Mouse (Mus musculus): Measurements from ENCODE around the gene A930009A15Rik.

Gene A930009A15Rik

DNA sequence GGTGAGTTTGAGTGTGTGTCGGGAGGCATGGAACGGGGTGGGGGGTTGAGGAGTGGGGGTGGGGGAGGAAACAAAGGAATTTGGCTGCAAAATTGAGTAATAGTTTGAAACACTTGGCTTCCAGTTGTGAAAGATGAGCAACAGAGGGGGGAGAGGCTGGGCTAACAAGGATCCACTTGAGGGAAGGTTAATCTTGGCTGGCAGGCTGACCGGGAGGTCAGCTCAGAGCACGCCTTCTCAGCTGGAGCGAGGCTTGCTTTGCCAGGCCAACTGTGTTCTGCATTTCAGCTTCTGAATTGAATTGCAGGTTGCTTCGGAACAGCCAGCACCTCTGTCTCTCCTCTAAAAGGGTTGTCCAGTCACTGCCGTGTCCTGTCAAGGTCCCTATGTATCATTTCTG lies 9.7 kb downstream of the A930009A15Rik start:
- no peak for DNase-seq (ENCODE audit: low read depth in 1 of 2, low spot score in 2 of 2)

GRCm38 (mm10) chr10:115581971-115582370 lies 12.2 kb downstream of the A930009A15Rik start:
- DNase-seq (ENCODE audit: low read depth in 1 of 2, low spot score in 2 of 2), result no peak

DNA sequence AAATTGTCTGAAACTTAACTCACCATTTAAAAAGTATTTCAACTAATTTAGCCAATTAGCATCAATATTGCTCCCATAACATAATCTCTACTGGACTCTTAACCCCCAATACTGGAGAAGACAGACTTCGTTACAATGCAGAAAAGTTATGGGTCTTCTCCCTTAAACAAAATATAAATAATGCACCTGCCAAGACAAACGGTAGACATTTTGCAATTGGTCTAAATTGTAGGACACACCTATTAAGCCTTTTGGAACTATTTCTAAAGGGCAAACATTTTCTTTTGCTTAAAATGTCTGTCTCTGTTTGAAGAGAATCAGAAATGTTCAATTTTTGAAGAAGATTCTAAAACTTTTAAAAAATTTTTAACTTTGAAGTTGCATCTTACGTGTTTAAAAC lies 13.3 kb downstream of the A930009A15Rik start:
- DNase-seq (ENCODE audit: low read depth in 1 of 2, low spot score in 2 of 2), result no peak

- no peak for DNase-seq (ENCODE audit: low read depth in 1 of 2, low spot score in 2 of 2)
Measured at GRCm38 (mm10) chr10:115584656-115585055, 14.9 kb downstream of the A930009A15Rik start.

- no peak for DNase-seq (ENCODE audit: low read depth in 1 of 2, low spot score in 2 of 2)
Measured at GRCm38 (mm10) chr10:115585491-115586245, 15.9 kb downstream of the A930009A15Rik start.

DNA sequence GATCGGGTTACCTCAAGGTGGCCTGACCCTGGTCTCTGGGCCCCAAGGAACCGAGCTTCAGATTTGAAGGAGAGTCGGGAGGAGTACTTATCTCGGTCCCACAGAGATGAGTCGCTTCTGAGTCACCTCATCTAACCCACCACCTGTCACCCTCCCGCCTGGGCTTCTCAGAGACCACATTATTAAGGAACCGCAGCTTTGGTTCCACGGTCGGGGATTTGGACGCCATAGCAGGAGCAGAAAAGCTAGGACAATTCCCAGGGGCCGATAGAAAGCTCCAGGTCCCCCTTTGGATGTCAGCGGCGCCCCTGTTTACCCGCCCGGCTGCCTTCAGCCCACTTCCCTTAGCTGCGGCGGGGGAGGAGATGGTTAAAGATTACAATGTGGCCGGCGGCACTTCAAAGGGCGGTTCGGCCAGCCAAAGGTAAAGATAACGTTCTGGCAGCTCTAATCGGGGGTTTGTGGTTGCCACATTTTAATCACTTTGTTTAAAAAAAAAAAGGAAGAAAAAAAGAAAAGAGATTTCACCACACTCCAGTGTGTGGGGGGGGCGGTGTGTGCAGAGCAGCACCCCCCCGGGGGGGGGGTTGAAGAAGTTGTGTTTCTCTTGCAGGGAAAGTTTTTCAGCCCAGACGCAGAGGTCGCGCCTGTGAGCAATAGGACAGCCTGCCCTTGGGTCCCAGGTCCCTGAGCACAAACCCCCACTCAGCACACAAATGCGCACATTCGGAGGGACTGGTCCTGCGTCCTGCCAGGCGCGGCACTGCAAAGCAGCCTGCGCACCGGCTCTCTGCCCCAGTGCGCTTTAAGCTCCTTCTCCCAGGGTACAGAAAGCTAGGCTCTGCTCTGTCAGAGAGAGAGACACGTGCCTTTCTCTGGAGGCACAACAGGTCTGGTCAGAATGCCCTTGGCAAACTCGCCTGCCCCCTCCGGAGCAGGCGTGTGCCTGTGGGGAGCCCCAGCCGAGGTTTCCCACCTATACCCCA lies 16.8 kb downstream of the A930009A15Rik start:
- no peak for DNase-seq (ENCODE audit: low read depth in 1 of 2, low spot score in 2 of 2)

GRCm38 (mm10) chr10:115587301-115587969 lies 17.6 kb downstream of the A930009A15Rik start, which contains the start of gene Lgr5:
TSS of gene Lgr5 (minus strand) at chr10:115587780.
- DNase-seq (ENCODE audit: low read depth in 1 of 2, low spot score in 2 of 2), result no peak

DNA sequence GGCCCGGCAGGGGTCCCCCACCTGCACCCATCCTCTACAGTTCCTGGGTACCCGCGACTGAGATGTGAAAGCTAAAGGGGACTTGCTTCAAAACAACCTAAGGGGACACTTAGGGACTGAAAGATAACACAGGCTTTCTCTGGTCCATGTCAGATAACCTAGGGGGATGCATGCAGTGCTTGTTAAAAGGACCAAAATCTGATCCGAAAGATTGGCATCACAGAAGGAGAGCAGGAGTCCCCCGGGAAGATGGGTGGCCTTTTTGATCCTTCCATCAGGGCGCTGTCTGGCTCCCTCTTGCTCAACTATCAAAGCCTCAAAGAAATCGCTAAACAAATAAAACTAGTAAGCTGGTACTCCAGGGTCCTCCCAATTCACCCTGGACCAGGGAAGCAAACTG lies 18.2 kb downstream of the A930009A15Rik start:
- DNase-seq (ENCODE audit: low read depth in 1 of 2, low spot score in 2 of 2), result no peak

DNA sequence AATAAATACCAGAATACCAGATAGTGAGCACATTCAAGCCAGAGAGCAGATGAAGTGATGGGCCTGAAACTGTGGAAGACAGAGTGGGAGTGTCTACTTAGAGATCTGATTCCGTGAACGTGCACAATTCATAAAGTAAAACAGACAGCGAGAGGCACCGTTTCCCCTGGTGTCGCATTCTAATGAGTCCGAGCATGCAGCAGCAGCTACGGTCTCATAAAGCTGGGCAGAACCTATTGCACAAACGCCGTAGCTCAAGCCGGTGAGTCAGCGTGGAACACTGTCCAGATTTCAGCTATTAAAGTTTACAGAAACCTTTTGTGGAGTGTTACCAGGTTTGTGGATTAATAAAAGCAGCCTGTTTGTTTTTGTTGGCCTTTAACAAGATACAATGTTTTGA lies 23.4 kb downstream of the A930009A15Rik start:
- no peak for DNase-seq (ENCODE audit: low read depth in 1 of 2, low spot score in 2 of 2)

DNA sequence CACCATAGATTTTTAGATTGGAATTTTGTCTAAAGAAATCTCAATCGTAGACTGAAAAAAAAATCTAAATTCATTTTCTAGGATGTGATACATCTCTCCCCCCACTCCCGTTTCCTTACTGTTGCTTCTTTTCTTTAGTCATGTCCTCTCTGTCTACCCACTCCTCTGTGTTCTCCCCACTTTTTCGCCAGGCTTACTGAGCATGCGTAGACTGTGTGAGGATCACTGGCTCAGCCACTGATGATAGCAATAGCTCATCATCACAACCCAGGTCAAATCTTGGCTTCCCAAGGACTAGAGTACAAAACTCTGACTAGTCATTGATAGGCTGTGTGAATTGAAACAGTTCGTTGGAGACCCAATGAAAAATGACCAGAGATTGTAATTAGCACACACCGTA lies 23.9 kb downstream of the A930009A15Rik start:
- no peak for DNase-seq (ENCODE audit: low read depth in 1 of 2, low spot score in 2 of 2)

GRCm38 (mm10) chr10:115595748-115596147 lies 26.0 kb downstream of the A930009A15Rik start:
- DNase-seq (ENCODE audit: low read depth in 1 of 2, low spot score in 2 of 2), result no peak

DNA sequence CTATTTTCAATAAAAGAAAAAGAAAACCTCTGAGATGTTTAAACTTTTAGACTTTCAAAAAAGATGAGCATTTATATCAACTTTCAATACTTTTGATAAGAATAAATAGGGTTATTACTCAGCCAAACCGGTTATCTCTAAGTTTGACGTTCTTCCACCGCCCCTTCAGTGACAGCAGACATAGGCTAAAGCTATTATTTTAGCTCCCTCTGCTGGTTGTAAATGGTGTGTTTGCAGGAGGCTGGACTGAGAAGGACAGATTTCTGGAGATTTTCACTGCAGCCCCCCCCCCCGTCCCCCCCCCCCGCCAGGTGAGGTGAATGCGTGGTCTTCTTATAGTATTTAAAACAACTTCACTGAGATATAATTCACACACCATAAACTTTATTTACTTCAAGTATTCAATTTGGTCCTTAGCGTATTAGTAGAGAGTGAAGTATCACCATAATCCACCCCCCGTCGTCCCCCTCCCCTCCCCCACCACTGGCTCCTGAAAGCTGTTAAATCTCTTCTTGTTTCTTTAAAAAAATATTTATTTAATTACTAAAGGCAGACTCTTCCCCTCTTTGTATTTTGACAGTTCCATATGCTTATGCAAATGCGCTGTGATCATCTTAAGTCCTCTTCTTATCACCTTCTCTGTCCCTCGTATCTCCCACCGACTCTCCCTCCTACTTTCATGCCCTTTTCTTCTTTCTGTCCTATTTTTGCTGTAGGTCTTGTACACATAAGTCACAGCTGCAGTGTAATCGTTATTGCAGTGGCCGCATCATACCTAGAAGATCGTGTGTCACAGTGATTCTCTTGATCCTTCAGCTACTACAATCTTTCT lies 47.9 kb downstream of the A930009A15Rik start:
- no peak for DNase-seq (ENCODE audit: low read depth in 1 of 2, low spot score in 2 of 2)

DNA sequence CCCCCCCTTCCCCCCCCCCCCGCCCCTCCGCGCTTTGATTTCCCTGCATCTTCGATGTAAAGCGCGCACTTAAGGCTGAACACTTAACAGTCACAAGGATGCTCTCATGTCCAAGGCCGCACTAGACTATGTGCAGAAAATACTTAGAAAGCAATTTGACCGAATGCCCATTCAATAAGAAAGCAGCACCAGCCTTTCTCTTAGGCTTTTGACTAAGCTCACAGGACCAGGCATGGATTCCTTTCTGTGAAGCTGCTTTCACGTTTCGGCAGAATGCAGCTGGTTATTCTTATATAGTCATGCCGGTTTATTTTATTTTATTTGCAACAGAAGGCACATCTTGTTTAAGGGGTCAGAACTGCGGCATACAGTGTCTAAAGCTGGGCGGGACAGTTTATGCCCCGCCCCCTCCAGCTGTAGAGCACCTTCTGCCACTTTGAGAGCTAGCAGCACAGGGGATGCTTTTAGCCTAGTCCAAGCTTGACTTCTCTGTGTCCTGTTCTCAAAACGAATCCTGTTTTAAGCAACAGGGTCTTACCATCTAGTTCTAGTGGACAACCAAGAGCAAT lies 48.6 kb downstream of the A930009A15Rik start:
- no peak for DNase-seq (ENCODE audit: low read depth in 1 of 2, low spot score in 2 of 2)

GRCm38 (mm10) chr10:115623481-115623880 lies 53.7 kb downstream of the A930009A15Rik start:
- DNase-seq (ENCODE audit: low read depth in 1 of 2, low spot score in 2 of 2), result no peak

DNA sequence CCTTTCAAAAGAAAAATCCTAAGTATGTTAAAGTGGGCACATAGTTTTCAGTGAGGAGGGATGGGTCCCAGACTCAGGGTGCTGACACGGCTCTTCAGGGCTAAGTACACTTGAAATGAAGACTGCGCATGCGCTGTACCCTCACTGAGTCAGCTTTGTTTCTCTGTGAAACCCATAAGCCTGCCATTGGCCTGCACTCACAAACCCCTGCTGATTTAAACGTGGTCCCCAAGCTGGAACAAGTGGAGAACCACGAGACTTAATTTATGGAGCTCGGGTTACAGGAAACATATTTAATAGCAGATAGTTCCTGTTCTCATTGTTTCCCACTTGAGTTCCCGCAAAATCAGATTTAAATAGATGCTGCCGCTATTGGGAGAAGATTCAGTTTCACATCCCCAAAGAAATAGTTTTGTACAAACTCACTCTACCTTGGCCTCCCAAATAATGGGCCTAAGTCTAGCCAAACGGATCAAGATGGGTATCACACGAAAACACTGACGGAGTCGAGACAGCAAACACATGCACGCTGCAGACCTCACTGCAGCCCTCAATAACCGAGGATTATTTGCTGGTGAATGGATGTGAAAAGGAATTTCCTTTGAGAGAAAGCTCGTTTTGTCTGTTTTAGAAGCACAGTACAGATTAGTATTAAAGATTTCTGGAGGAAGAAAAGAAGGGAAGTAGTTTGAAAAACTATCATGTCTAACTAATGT lies 54.3 kb downstream of the A930009A15Rik start:
- DNase-seq (ENCODE audit: low read depth in 1 of 2, low spot score in 2 of 2), result no peak

DNA sequence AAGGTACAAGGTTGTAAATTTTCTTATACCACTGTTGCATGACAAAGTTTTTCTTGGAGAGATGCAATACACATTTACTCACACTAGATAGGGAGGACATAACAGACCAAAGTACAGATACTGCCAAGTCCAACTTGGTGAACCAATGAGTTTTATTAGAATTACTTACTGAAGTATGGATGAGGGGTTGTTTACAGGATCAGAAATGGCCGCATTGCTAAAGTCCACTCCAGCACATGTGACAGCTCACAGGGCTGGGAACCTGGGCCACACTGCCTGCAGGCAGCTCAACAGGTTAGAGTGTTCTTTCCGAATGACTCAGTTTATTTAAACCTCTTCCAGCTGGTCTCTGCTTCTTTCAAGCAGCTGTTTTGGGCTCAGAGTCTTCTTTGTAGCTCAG lies 55.2 kb downstream of the A930009A15Rik start:
- no peak for DNase-seq (ENCODE audit: low read depth in 1 of 2, low spot score in 2 of 2)

GRCm38 (mm10) chr10:115626678-115627077 lies 56.9 kb downstream of the A930009A15Rik start:
- DNase-seq (ENCODE audit: low read depth in 1 of 2, low spot score in 2 of 2), result no peak

Data from monocyte, adult 2 months (primary cell).